Mouse (Mus musculus) CD8-positive naive resting alpha-beta T cell, adult 2 months (primary cell): Measurements from ENCODE around the gene Moxd2.
A peak's percentile ranks its signal among the peaks of the same experiment; 100 is the strongest.

Experiments
- DNase-seq, 2 experiments: peaks; one replicate each; pipeline ENCODE4 v3.0.0; 2022; ENCODE audit warnings: low read depth in 2 of 2, low spot score in 2 of 2

Moxd2 gene

DNA sequence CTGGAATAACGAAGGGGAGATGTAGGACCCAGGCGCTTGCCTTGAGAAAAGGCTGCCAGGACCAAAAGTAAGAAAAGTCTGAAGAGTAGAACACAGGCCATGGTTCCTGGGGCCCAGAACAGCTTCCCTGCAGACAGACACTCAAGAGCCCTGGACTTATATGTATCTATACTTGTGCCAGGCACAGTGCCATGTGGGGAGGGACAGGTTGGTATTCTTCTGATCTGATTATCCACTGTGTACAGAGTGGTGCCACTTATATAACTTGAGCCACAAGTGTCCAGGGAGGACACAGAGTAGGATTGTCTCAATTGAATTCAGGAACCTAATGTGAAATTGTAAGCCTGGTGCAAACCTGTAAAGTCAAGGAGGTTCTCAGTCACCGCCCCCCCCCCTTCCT is at the start of gene Moxd2:
TSS of gene Moxd2 (minus strand) at position 101 of the 400 bp plus-strand sequence.
- no peak for DNase-seq

DNA sequence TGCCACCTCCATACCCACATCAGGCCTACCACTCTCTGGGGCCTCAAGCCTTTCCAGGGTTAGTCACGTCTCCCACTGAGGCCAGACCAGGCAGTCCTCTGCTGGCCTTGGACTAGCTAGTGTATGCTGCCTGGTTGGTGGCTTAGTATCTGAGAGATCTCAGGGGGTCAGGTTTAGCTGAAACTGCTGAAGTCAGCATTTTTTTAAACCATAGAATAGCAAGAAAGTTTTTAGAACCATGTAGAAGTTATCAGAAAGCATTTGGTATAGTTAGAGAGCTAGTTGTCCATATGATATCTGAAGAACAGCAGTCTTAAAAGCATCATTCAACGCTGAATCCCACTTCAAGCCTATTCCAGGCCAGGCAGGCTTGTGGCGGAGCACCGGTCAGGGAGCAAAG is 32.7 kb upstream of the Moxd2 start:
- no peak for DNase-seq

GRCm38 (mm10) chr6:40900287-40900686 is 13.0 kb upstream of the Moxd2 start, which contains the start of gene Prss58:
Prss58 (minus strand) TSS chr6:40900387.
- no peak for DNase-seq

DNA sequence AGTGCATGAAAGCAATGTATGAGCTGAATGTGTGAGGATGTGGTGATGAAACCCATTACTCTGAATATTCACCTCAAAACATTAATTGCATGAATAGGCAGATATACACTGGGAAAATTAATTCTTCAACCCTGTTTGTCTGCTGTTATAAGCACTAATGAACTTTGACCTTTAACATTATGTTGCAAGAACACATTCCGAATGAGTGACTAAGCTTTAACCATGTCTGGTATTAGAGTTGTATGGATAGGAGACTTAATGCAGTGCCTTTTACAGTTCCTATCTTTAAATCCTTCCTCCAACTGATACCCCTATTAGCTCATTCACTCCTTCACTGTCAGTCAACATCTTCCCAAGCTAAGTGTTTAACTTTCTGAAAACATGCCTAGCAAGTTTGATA is 7.4 kb upstream of the Moxd2 start:
- no peak for DNase-seq

GRCm38 (mm10) chr6:40893577-40893976 is 6.3 kb upstream of the Moxd2 start:
- peak; percentile 60 to 68 for DNase-seq

- no peak for DNase-seq
Measured at GRCm38 (mm10) chr6:40891754-40892153, 4.5 kb upstream of the Moxd2 start.

DNA sequence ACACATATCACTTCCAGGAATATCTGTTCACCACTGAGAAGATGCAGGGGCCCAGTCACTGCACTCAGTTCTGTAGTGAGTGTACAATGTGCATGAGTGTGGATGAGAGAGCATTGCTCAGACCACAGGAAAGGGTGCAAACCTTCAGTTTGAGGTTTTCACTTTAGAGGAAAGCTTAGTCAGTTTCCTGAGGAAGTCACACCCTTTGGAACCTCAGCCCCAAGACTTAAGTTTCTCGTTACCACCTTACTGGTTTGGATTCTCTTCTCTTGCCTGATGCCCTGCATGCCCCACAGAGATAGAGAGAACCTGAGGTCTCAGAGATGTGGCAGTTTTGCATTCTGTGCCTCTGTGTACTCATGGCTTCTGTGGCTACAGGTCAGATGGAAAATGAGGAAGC is 3.7 kb upstream of the Moxd2 start:
- DNase-seq, result peak; percentile 28 to 37

DNA sequence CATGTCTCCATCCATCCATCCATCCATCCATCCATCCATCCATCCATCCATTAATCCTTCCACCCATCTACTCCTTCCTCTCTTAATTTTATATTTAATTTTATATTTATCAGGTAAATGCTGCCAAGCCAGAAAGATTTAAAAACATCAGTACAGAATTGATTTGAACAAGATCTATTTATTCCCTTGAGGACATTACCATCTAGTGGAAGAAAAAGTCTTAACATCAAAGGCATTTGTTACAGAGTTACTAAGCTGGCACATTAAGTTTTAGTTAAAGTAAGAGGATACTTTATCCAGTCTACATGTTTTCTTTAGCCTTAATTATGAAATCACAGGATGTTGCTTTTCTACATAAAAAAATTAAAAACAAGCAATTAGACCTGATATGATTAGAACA is 42.0 kb downstream of the Moxd2 start:
- DNase-seq, result no peak
